Mouse (Mus musculus) cerebellum, adult 11 months (tissue): ENCODE data around the gene Pcbp3.
"Not testable (repeated sequence)": the region's sequence is repeated elsewhere in the genome, so short reads cannot be mapped to it uniquely, and the experiment has no call there.

Source experiments
- DNase-seq: peaks from one replicate; pipeline ENCODE4 v3.0.0; 2022

The Pcbp3 gene

DNA sequence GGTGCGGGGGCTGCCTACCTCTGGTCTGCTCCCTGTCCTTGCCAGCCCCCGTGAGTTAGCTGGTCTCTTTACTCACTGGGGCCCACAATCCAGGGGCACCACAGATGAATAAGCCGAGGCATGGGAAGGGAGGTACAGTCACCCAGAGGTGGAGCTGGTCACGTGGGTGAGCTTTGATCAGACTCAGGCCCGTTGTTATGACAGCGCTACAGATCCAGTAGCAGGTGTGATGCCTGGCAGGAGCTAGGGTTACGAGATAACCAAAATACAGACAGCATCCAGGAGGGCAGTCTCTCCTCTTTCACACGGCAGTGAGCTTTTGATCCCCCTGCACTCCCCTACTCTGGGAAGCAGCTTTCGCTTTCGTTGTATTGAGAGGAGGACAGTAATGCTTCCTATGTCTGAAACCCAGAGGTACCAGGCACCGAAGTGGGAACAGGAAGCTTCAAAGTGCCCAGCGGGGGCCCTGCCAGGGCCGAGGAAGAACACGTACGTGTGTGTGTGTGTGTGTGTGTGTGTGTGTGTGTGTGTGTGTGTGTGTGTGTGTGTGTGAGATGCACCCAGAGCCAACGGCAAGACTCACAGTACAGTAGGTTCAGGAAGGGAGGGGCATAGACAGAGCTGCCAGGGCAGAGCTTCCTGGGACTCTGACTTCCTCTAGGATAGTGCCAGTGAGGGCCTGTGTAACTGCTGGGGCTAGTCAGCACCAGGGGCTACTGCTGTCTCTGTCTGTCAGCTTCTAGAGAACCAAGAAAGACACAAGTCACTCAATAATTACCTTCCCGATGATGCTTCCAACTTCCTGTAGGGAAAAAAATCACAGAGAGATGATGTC is 162.7 kb downstream of the Pcbp3 start:
- no peak for DNase-seq

DNA sequence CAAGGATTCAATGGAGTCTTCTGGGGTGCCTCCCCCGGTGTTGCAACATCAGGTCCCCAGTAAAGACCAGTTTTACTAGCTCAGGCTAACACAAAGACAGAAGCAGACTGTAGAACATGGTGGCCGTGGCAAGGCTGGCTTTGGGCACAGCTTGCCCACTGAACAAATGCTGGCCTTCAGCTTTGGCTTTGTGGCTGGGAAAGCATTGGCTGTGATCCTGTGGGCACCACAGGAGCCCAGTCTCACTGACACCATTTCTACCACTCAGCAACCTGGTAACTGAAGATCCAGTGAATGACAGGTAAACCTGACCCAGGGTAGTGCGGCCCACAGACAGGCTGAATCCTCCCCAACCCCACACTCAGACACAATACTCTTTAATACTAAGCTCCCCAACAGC is 167.6 kb downstream of the Pcbp3 start:
- peak; percentile 77 for DNase-seq

DNA sequence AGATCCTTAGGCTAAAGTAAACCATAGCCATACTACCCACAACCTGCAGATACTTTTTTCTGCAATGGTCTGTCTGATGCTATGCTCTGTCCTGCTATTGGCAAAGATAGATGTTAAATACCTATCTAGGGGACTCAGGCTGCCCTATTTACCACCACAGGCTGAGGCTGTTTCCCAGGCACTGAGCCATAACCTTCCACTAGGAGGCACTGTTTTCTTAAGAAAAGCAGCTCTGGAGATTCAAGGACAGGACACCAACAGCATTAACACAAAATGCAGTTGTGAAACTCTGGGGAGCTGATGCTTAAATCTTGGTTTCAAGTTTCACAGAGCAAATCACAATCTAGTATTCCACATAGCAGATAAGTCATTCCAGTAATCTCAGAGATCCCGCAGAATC is 170.2 kb downstream of the Pcbp3 start:
- DNase-seq, result peak; percentile 66

DNA sequence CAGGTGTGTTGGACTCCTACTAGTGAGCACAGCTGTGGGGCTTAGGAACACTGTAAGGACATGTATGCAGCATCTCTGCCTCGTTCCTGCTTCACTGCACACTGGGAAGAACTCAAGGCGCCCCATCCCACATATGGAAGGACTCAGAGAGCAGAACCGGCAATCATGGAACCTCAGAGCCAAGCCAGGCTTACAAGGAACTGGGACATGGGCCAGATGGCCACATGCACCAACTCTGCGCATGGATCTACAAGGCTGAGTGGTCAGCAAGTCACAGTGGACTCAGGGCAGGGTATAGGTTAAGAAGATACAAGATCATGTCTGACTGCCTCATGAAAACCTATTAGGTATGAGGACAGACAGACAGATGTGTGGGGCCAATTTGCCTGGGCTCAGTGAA is 171.8 kb downstream of the Pcbp3 start:
- DNase-seq, result peak; percentile 42

DNA sequence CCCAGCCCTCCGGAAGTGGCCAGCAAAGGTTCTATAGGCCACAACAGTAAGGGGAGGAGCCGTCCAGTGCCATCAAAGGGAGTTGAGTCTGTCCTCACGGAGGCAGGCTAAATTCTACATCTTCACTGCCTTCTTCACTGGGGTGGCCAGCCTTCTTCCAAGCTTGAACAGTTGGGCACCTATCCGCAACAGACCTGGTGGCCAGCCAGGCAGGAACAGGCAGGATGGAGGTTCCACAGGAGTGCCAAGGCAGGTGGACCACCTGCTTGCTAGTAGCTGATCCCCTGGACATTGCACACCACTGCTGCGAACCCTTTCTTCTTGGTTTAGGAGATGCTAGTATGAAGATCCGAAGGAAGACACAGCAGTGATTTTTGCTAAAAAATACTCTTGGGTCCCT is 176.4 kb downstream of the Pcbp3 start:
- no peak for DNase-seq

DNA sequence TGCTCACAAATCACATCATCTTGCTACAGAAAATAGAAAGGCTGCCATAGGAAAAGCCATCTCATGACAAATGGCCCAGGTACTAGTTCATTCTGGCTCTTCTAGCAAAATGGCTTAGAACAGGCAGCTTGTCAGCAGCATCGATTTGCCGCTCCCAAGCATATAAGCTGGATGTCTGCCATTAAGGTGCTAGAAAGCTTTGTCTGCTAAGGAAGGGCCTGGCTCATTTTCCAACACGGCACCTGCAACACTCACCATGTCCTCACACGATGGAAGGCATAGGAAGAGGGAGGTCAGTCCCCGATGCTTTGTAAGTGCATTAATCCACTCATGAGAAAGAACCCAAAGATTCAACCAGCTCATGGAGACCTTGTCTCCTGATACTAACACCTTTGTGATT is 182.5 kb downstream of the Pcbp3 start:
- no peak for DNase-seq

DNA sequence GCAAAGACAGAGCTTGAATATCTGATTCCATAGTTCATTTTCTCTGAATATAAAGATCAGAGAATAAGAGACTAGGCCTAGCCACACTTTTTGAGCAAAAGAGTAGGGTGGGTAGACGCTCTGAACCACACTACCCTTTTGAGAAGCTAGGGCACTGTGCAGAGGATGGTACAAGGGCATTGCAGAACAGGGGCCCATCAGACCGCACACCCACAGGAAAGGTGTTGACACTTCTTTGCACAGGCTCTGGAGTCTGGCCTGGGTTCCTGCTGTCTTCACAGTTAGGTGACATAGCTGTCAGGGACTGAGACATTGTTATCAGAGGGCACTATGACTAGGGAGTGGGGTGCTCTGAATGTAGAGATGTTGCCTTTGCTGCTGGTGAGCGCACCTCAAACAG is 190.1 kb downstream of the Pcbp3 start:
- no peak for DNase-seq

DNA sequence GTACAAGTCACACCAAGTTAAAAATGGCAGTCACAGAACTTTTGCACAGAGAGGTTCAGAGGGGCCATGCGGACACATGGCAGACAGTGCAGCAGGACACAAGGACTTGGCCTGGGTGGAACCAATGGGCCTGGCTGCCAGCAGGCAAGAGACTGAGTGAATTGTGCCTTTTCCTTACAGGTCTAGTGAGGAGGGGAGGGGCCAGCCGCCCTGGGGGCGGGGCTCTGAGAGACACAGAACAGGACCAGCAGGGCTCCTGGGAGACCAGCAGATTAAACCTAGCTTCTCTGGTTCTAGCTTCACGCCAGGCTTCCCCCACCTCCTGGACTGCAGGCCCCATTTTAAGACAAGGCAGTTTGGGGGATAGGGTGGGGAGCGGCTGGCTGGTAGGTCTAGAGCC is 190.6 kb downstream of the Pcbp3 start:
- no peak for DNase-seq

DNA sequence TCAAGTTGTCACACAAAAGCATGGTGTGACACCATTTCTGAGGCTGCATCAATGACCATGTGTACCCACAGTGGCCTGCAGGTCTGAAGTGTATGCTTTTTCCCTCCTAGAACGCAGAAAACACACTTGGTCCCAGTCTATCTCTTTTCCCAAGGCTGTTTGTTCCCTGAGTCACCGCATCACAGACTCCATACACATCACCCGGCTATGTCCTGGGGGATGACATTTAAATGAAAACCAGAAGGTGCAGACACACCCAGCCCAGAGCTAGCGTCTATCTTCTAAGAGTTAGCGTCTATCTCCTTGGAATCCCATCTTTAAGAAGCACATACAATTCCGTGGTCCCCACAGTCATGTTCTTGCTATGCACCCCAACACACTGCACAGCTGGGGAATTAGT is 192.1 kb downstream of the Pcbp3 start:
- DNase-seq, result no peak

DNA sequence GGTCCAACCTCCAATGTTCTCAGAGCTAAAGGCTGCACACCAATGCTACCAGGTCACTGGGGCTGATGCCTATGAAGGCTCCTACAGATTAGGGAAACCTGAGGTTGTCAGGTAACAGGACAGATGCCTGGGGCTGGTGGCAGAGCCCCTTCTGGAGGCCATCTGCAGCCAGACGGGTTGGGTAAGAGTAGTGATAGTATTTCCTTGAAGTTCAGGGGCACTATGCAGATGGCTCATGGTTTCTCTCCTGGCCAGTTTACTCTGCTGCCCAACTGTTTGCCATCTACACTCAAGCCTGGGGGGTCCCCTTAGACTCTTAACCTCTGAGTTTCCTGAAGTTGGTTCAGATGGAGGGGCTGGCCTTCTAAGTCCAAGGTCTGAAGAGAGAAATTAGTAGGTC is 195.5 kb downstream of the Pcbp3 start:
- no peak for DNase-seq

DNA sequence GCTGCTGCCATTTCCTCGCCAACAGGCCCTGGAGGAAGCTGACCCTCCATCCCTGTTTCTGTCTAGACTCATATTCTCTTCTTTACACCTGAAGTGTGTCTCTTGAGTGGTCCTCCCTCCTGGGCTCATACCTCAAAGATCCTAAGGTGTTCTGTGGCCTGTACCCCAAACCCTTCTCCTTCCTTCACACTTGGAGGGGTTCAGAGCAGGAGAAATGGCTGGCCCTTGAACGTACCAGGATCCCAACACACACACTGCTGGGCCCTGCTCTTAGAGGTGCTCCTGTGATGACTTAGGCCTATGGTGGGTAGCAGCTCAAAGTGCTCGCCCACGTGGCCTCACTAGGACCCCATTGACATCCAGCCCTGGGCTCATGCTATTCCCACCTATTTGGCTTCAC is 196.8 kb downstream of the Pcbp3 start:
- DNase-seq, result no peak

DNA sequence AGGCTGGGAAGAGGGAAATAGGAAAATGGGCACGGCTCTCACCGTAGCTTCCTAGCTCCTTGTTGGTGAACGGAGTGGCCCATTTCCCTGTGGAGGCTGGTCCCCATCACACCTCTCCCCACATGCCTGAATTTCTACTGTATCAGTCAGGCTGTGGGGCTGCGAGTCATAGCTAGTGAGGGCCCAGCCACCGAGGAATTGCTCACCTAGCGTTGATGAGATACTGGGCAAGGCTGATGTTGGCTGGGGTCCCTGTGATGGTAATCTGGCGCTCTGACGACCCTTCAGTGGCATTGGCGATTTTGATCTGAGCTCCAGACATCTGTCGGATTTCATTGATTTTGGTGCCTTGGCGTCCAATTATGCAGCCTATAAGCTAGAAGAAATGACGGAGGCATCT is 198.7 kb downstream of the Pcbp3 start:
- DNase-seq, result no peak

DNA sequence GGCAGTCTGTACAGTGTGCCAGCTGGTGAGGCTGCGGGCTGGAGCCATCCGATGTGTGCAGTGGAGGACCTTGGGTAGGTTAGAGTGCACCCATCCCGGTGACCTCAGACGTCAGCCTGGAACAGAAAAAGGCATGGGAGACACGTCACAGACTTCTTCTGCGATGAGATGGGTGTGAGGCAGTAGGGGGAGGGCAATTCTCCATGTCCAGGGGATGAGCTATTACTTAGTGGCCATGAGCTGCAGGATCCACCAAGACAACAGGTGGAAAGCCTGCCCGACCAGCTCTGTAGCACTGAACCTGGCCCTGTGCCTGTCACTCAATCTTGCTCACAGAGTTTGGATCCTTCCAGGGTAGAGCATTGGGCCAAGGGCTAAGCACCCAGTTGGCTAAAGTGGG is 199.3 kb downstream of the Pcbp3 start:
- DNase-seq, result no peak

DNA sequence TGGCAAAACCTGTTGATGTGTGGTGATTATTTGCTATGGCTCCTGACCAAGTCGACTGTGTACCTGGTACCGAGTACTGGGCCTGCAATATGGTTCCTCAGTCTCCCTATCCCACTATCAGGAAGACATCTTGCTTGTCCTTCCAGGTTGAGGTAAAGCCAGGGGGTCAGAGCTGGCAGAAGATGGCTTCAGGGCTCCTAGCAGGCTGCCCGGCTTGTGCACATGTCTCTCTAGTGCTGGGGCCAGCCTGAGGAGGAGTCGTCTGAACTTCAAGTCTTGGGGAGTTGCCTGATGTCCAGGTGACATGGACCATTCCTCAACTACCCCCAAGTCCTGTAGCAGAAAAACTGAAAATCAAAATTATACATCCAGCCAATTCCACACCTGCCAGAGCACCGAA is 201.8 kb downstream of the Pcbp3 start:
- no peak for DNase-seq

DNA sequence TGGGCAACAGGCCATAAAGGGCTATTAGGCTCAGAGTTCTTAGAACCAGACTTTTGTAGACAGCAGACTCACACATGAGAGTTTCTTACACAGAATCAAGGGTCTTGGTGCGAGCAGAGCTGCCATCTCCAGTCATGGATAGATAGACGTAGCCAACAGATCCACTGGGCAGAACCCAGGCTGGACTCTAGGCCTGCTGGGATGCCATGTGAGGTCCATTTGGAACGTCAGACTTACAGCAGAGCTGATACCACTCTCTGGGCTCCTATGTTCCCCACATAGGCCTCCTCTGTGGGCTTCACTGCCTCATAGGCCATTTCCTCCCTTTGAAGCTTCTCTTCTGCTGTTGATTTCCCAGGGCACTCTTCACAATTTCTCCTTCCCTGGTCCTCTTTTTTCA is 208.0 kb downstream of the Pcbp3 start:
- DNase-seq, result no peak

DNA sequence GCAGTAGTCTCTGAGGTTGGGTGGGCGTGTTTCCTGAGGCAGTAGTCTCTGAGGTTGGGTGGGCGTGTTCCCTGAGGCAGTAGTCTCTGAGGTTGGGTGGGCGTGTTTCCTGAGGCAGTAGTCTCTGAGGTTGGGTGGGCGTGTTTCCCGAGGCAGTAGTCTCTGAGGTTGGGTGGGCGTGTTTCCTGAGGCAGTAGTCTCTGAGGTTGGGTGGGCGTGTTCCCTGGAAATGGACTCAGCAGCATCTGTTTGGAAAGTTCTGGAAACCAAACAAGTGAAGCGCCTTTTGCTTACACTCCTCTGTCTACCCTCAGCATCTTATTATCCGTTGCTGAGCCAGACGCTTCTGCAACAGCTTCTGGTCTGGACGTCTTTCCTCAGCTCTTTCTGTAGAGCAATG is 217.4 kb downstream of the Pcbp3 start:
- not testable (repeated sequence) for DNase-seq

DNA sequence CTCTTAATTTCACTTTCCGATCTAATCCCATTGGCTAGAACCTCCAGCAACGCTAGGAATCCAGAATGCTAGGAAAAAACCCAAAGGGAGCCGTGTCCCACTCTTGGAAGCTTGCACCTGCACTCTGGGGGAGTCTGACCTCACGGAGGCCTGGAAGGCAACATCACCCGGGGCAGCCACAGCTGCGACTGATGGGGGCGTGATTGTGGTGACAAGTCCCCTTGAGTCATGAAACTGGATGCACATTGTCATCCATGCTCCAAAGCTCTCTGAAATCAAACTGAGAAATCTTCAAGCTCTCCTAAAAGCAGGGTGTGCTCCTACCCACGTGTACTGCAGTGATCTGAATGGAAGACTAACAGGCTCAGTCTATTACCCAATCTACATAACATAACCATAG is 224.9 kb downstream of the Pcbp3 start:
- DNase-seq, result no peak

DNA sequence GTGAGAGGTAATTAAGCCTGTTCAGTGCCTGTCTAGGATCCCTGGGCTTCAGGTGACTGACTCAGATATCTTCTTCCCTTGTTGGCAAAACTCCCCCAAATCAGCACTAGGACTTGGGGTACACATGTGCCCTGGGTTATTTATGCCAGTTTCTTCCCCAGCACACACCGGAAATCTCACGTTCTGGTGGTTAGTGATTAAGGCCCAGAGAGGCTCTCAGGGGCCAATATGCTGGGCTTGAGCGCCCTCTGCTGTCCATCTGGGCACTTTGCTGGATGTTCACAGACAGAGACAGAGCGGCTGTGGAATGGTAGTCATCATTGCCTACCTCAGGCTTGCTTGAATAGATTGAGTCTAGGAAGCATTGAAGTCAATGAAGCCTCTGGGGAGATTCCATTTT is 226.7 kb downstream of the Pcbp3 start:
- DNase-seq, result peak; percentile 69

DNA sequence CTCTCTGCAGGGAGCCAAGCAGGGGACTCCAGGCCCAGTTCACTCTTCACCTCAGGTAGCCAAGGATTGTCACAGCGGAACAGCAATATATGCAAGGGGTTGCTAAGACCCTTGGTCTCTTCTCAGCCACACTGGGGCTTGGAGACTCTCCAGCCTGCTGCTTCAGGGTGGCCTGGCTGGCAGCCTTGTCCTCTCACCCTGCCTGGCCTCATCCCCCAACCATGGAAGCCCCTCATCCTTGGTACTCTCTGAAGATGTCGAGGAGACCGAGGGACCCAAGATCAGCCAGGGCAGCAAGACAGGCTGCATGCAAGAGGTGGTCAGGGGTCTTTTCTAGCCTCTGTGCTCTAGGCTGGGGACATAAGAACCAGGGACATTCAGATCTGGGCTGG is 228.0 kb downstream of the Pcbp3 start:
- no peak for DNase-seq

DNA sequence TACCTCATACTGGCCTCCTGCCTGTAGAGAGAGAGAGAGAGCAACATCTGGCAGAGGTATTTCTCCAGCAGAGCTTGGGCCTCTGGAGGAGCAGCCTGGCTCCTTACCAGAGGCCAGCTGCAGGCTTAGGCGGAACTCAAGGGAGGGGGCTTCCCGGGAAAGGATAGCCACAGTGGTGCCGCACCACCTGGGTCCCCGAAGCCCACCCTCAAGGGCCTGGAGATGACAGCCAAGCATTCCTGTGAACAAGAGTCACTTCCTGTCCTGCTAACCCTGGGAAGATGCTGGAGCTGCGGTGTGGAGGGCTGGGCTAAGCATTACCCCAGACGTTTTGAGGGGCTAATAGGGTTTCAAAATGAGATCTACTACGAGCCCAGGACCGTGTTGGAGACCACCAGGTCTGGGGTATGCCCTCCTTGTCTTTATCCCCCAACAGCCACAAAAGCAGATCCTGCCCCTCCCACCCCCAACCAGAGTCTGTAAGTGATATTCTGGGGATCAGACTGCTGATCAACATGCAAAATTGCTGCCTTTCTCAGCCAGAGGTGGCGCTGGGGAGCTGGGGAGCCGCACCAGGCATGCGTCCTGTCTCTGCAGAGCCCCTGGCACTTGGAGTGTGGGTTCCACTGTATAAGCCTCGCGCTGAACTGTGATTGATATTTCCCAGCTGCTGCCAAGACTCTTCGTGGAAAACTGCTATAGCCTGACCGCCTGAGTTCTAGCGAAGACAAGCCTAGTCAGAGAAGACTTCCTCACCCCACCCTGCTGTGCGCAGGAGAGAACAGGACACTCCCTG is 228.6 kb downstream of the Pcbp3 start:
- DNase-seq, result peak; percentile 24

DNA sequence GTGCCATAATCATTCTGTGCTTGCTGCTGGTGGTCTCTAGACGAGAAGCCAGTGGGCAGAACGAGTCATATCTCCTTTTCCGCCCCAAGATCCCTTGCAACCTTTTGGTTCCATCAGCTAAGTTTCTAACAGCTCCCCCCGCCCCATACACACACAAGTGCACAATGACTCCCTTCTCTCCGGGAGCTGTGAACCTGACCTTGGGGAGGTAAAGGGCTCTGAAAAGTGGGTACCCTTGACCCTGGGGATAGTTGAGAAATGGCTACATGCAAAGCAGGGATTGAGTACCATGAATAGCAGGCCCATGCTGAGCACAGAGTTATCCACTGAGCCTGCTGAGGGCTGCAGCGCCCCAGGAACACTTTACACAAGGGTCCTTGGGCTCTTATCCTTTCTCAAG is 229.3 kb downstream of the Pcbp3 start:
- no peak for DNase-seq

DNA sequence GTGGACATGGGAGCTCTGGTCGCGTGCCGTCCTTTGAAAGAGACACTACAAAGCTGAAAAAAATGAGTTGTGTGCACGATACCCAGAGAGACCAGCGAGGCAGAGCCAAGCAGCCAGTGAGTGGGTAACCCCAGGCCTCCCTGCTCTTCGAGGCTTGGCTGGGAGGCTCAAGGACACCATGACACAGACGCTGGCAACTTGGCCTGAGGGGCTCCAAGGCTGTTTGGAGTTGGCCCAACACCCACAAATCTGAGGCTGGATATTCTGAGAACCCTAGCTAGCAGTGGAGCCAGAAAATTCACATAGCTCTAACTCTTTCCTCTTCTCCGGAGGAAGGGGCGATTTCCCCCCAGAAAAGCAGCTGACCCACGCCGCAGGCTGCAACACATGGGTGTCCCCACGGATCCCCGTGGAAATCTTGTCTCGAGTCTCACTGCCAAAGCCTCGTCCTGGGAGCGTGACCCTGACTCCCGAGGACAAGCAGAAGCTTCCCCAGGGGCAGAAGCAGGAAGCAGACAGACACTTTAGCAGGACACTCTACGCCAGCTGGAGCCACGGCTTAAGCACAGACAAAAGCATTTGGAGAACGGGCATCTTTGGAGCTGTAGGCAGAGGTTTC is 230.0 kb downstream of the Pcbp3 start:
- no peak for DNase-seq

DNA sequence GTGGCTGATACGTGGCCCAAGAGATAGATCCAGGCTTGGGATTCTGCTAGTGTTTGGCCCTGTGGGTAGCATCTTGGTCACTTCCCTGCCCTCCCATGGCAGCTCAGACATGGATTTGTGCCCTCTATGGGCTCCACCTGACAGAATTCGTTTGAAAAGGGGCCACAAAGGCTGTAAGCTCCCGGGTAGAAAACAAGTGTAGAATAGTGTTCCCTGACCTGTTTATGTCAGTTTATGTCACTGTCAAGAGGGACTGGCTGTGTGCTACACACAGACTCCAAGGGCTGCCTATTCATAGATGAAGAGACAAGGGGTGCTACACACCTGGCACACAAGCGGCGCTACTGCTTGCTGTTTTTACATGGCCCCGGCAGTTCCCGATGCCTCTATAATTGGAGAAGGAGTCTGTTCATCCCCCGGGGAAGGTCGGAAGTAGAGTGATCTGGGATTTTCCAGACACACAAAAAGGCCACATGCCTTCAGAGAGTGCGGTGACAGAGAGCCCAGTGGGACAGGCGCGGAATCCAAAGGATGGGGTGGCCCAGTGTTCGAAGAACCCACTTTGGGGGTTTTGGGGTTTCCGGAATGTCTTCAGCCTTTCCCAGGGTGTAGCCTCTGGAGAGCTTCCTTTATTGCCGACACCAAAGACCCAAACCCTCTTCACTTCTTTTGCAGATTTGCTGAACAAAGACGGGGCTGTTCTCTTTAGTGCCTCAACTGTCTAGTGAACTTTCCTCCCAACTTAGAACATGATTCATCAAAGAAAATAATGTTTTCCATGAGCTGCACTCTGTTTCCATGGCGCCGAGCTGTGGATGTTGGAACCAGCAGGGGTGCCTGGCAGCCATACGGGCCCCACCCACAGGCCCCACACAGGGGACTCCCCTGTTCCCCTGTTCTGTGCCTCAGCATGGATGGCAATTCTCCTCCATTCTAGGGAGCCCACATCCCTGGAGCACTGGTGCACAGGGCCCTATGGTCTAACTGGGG is 231.8 kb downstream of the Pcbp3 start:
- DNase-seq, result no peak
